Mouse (Mus musculus) bone marrow, adult 2 months (tissue): ENCODE data around the gene Taz. TPM values are rescaled to one million over a fixed set of nuclear protein-coding genes. Genes with fewer than 3 reads are reported as not detected.
A peak's percentile ranks its signal among the peaks of the same experiment; 100 is the strongest.

Experiments used
- H3K27ac ChIP-seq: fragments of 200-500 bp; 2 replicates; pipeline ENCODE4 v1.5.1; 2012; ENCODE audit warnings: low read depth, mild to moderate bottlenecking, control low read depth, inconsistent platforms, low read length; ENCODE audit not compliant: control insufficient read depth, poor library complexity, insufficient read depth
- H3K4me1 ChIP-seq: fragments of 200-500 bp; 2 replicates; pipeline ENCODE4 v1.6.1; 2011; ENCODE audit warnings: low read length; ENCODE audit not compliant: control insufficient read depth, insufficient read depth
- H3K4me3 ChIP-seq: fragments of 200-500 bp; replicated peaks from 2 replicates; pipeline ENCODE3; 2011; ENCODE audit warnings: mild to moderate bottlenecking, low read depth, low read length, control low read depth; ENCODE audit not compliant: control insufficient read depth
- CTCF ChIP-seq: fragments of 200-500 bp; IDR thresholded peaks from 2 replicates; pipeline ENCODE4 v1.5.1; 2011; ENCODE audit warnings: low read length, control low read depth; ENCODE audit not compliant: control insufficient read depth, insufficient read depth
- POLR2A ChIP-seq: fragments of 200-500 bp; IDR thresholded peaks from 2 replicates; pipeline ENCODE4 v1.6.1; 2011; ENCODE audit warnings: low read depth, mild to moderate bottlenecking, control low read depth, low read length, borderline replicate concordance; ENCODE audit not compliant: control insufficient read depth
- WGBS: fragments of 180-500 bp; shearing (Covaris S2); methylation state at CpG from one replicate; pipeline ENCODE4 v1.1.7; 2018; 5-methylcytosine and 5-hydroxymethylcytosine counted together
- polyA plus RNA-seq: library from polyadenylated mRNA; stranded (reverse); fragments of >200 nt; gene quantifications from 2 replicates; pipeline ENCODE4 v1.2.4, GENCODE M21; 2011; ENCODE audit warnings: low replicate concordance; ENCODE audit not compliant: missing spikeins, insufficient read depth, insufficient read length

Taz gene
- 32.4 and 58.0 TPM in 2 replicates for polyA plus RNA-seq

- Histone ChIP-seq H3K4me3 (peak within 1 kb of the TSS; percentile 80), H3K27ac (peak within 1 kb of the TSS; percentile 77), H3K4me1 (no peaks in the 10 kb centered on the region; the same call in none of the 2 replicates)
- 7% methylated on average over 16 of the region's 16 CpGs for WGBS
- TF ChIP-seq POLR2A (peak; percentile 41), CTCF (no peak)
Measured at GRCm38 (mm10) chrX:74281732-74282394, at the start of gene Taz, which contains the start of gene Dnase1l1. Gene Taz, plus strand, starts transcription at chrX:74281912. Gene Dnase1l1, minus strand, starts transcription at chrX:74282337.

- Histone ChIP-seq H3K27ac (no peak overlapping the region), H3K4me3 (no peak overlapping the region), H3K4me1 (no peaks in the 10 kb centered on the region)
- WGBS = 89% methylated on average over 5 of the region's 5 CpGs
- TF ChIP-seq CTCF (no peak), POLR2A (no peak)
Measured at GRCm38 (mm10) chrX:74233196-74233595, 48.5 kb upstream of the Taz start.

GRCm38 (mm10) chrX:74240332-74240731, 41.4 kb upstream of the Taz start:
- Histone ChIP-seq H3K4me3 (no peak overlapping the region), H3K4me1 (peaks cover 1% of the 10 kb centered on the region; the same call in 1 of the 2 replicates), H3K27ac (no peak overlapping the region)
- no peak for TF ChIP-seq CTCF
- TF ChIP-seq POLR2A = no peak
- WGBS = 89% methylated on average over 4 of the region's 4 CpGs

- TF ChIP-seq POLR2A = no peak
- peaks cover 1% of the 10 kb centered on the region; the same call in 1 of the 2 replicates for H3K4me1 ChIP-seq
- 34% methylated on average over 2 of the region's 2 CpGs for WGBS
- H3K27ac ChIP-seq = peak overlapping the region; percentile 75
- H3K4me3 ChIP-seq = peak overlapping the region; percentile 55
Measured at GRCm38 (mm10) chrX:74243396-74243795, 38.3 kb upstream of the Taz start.

GRCm38 (mm10) chrX:74243807-74244206, 37.9 kb upstream of the Taz start:
- peak overlapping the region; percentile 55 for H3K4me3 ChIP-seq
- H3K27ac ChIP-seq = peak overlapping the region; percentile 75
- WGBS = 17% methylated on average over 3 of the region's 3 CpGs
- TF ChIP-seq POLR2A = no peak
- TF ChIP-seq CTCF = no peak
- peaks cover 1% of the 10 kb centered on the region; the same call in 1 of the 2 replicates for H3K4me1 ChIP-seq

- 15% methylated on average over 3 of the region's 3 CpGs for WGBS
- TF ChIP-seq CTCF (no peak), POLR2A (no peak)
- Histone ChIP-seq H3K27ac (peak overlapping the region; percentile 36; the same call in 1 of the 2 replicates), H3K4me1 (peaks cover 1% of the 10 kb centered on the region; the same call in 1 of the 2 replicates), H3K4me3 (peak overlapping the region; percentile 61)
Measured at GRCm38 (mm10) chrX:74244614-74245083, 37.1 kb upstream of the Taz start.

GRCm38 (mm10) chrX:74245107-74245506, 36.6 kb upstream of the Taz start:
- peaks cover 1% of the 10 kb centered on the region; the same call in 1 of the 2 replicates for H3K4me1 ChIP-seq
- peak overlapping the region; percentile 96 for H3K4me3 ChIP-seq
- TF ChIP-seq POLR2A (no peak), CTCF (no peak)
- H3K27ac ChIP-seq = no peak overlapping the region
- WGBS = 15% methylated on average over 1 of the region's 1 CpGs

GRCm38 (mm10) chrX:74245687-74246086, 36.0 kb upstream of the Taz start:
- Histone ChIP-seq H3K4me1 (peaks cover 1% of the 10 kb centered on the region; the same call in 1 of the 2 replicates), H3K27ac (peak overlapping the region; percentile 85), H3K4me3 (peak overlapping the region; percentile 96)
- 13% methylated on average over 21 of the region's 21 CpGs for WGBS
- peak; percentile 45; the same call in 1 of the 2 replicates for TF ChIP-seq POLR2A
- no peak for TF ChIP-seq CTCF

- Histone ChIP-seq H3K4me1 (peaks cover 1% of the 10 kb centered on the region; the same call in 1 of the 2 replicates), H3K27ac (peak overlapping the region; percentile 85), H3K4me3 (peak overlapping the region; percentile 96)
- TF ChIP-seq CTCF (no peak), POLR2A (peak; percentile 99)
- 7% methylated on average over 38 of the region's 38 CpGs for WGBS
Measured at GRCm38 (mm10) chrX:74246213-74246681, 35.5 kb upstream of the Taz start.
